Mouse (Mus musculus) midbrain, embryonic 14.5 days (tissue): ENCODE measurements at regions not wholly inside any gene's neighbourhood (a gene's known extent, or its start where the extent isn't known, plus 50 kb on each side); places are given as distances from the start of the nearest gene placed in this dataset.

Experiments
- ATAC-seq: fragments of 200-750 bp; cut with Nextera tagmentation; 2 replicates; pipeline ENCODE4 v1.8.0; 2017; ENCODE audit warnings: moderate number of reproducible peaks, moderate library complexity; ENCODE audit not compliant: low FRiP score, low TSS enrichment
- DNase-seq: peaks from one replicate; pipeline ENCODE4 v3.0.0-alpha.2; 2015
- H3K27ac ChIP-seq: fragments of 300-500 bp; sonication (generic); replicated peaks from 2 replicates; pipeline ENCODE4 v1.5.1; 2014; ENCODE audit warnings: mild to moderate bottlenecking, low read depth, low read length, moderate library complexity
- H3K27me3 ChIP-seq: fragments of 300-500 bp; sonication (generic); 2 replicates; pipeline ENCODE4 v1.6.1; 2014; ENCODE audit warnings: low read length, control low read depth, mixed read lengths; ENCODE audit not compliant: control insufficient read depth, insufficient read depth
- H3K36me3 ChIP-seq: fragments of 300-500 bp; sonication (generic); 2 replicates; pipeline ENCODE4 v1.6.1; 2014; ENCODE audit warnings: low read length, control low read depth; ENCODE audit not compliant: control insufficient read depth, insufficient read depth
- H3K4me1 ChIP-seq: fragments of 300-500 bp; sonication (generic); 2 replicates; pipeline ENCODE4 v1.6.1; 2014; ENCODE audit warnings: mild to moderate bottlenecking, antibody characterized with exemption, low read length, control low read depth; ENCODE audit not compliant: control insufficient read depth, insufficient read depth
- H3K4me2 ChIP-seq: fragments of 300-500 bp; sonication (generic); 2 replicates; pipeline ENCODE4 v1.6.1; 2014; ENCODE audit warnings: mild to moderate bottlenecking, low read length, moderate library complexity
- H3K4me3 ChIP-seq: fragments of 300-500 bp; sonication (generic); replicated peaks from 2 replicates; pipeline ENCODE4 v1.5.1; 2014; ENCODE audit warnings: low read depth, low read length
- H3K9ac ChIP-seq: fragments of 300-500 bp; sonication (generic); replicated peaks from 2 replicates; pipeline ENCODE4 v1.6.1; 2014; ENCODE audit warnings: mild to moderate bottlenecking, low read length, moderate library complexity
- H3K9me3 ChIP-seq: fragments of 300-500 bp; sonication (generic); 2 replicates; pipeline ENCODE4 v1.6.1; 2016; ENCODE audit warnings: low read length, control low read depth, mixed read lengths; ENCODE audit not compliant: control insufficient read depth
- WGBS: fragments of 180-500 bp; shearing (Covaris S2); extraction: QIAGEN DNeasy Blood & Tissue Kit; methylation state at CpG from one replicate; pipeline ENCODE4 v1.1.7; 2014; 5-methylcytosine and 5-hydroxymethylcytosine counted together

DNA sequence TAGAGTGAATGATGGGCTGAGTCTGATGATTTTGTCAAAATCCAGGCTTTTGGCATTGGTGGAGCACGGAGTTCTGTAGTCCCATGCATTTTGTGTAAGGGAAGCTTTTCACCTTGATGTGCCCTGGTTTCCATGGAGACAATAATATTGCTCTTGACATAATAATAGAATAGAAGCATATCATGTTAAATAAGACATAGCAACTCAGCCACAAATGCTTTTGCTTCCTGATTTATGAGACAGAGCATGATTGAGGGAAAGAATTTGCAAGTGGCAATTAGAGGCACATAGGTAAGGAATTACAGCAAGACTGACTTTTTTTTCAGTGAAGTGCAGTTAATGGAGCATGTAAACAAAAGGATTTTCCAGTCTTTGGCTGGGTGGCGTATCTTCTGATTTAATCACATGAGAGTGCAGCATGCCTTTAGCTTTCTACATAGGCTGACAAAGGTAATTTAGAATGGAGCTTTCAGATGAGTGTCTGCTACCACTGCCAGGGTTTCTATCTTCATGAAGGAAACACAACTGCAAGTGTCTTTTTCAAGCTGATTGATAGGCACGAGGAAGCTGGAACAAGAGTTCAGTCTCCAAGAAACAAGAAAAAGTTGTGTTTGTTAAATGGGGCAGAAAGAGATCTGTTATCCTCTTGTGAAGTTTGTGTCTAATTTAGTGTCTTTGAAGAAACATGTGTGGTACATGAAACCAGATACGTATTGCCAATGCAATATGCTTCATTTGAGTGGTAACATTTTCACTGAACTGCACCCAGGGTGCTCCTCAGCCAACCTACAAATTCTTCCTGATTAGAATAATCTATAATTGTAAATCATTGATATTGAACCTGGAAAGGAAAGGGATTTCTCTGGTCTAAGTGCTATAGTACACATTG lies 1913.2 kb downstream of the 9330182O14Rik start:
- Histone ChIP-seq H3K9me3 (no peaks in the 10 kb centered on the region), H3K4me1 (no peaks in the 10 kb centered on the region), H3K4me3 (no peak overlapping the region), H3K27me3 (no peaks in the 10 kb centered on the region), H3K9ac (no peak overlapping the region), H3K27ac (no peak overlapping the region), H3K36me3 (no peaks in the 10 kb centered on the region), H3K4me2 (no peak overlapping the region)
- ATAC-seq (no peak), DNase-seq (peak; percentile 16)
- 62% methylated on average over 4 of the region's 4 CpGs for WGBS

DNA sequence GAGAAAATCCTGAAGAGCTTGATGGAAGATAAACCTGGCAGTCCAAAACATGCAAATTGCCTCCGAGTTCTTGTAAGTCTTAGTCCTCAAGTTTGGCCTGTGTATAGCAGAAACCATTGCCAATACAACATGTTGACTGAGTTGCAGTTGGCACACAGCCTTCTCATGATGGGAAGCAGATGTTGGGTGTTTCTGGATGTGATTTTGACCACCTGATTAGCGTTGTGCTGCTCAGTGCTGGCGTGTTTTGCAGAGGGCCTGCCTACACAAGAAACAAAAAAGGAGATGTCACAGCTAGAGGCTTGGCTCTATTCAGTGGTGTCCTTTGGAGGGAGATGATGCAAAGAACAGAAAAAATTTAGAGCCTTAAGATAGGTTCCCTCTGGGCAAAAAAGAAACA lies 1922.6 kb downstream of the 9330182O14Rik start:
- Histone ChIP-seq H3K36me3 (no peaks in the 10 kb centered on the region), H3K4me3 (no peak overlapping the region), H3K4me2 (no peak overlapping the region), H3K27me3 (no peaks in the 10 kb centered on the region), H3K9me3 (no peaks in the 10 kb centered on the region), H3K9ac (no peak overlapping the region), H3K27ac (no peak overlapping the region), H3K4me1 (no peaks in the 10 kb centered on the region)
- 76% methylated on average over 3 of the region's 3 CpGs for WGBS
- ATAC-seq = no peak
- DNase-seq = no peak

DNA sequence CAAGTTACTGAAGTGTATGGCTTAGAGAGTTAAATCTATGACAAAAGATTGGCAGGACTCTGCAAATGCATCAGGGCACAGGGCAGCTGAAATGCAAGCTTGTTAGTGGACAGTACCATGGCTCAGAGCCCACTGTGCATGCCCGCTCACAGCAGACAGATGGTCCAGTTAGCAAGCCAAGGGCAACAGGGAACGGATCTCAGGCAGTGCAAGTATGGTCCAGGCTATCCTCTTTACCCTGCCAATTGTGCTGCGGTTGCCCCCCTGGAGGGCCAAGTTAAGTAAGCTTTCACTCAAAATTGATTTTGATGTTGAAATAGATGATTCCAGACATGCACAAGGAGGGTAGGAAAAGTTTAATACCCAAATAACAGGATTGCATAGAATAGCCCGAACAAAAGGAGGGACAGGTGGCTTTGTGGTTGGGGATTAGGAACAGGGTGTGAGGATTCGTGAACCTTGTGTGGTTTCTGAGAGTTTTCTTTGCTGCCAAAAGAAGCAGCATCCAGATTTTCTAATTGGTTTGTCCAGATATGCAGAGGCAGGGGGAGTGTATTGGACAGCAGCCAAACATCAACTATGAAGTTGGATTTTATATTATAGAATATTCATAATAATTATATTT lies 1934.2 kb downstream of the 9330182O14Rik start:
- Histone ChIP-seq H3K4me2 (no peak overlapping the region), H3K9me3 (no peaks in the 10 kb centered on the region), H3K4me1 (no peaks in the 10 kb centered on the region), H3K4me3 (no peak overlapping the region), H3K9ac (no peak overlapping the region), H3K36me3 (no peaks in the 10 kb centered on the region), H3K27ac (no peak overlapping the region), H3K27me3 (no peaks in the 10 kb centered on the region)
- 18% methylated on average over 5 of the region's 5 CpGs for WGBS
- ATAC-seq (peak; percentile 76; the same call in 1 of the 2 replicates), DNase-seq (peak; percentile 49)

DNA sequence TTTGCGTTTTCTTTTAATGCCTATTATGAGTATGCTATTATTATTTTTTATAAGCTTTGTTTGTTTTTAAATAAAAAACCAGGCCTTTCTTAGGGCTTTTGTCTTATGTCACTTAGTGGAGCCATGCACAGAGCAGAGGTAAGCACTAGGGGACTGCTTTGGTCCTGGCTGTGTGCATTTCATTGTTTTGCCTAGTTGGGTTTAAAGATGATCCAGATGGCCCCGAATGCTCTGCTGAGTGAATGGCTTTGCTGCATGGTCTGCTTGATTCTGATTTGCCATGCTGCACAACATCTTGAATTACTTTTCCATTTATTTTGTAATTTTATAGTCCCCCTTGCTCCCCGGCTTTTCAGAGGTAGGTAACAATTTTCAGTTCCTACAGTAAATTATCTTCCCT lies 1934.9 kb downstream of the 9330182O14Rik start:
- no peaks in the 10 kb centered on the region for H3K9me3 ChIP-seq
- H3K36me3 ChIP-seq = no peaks in the 10 kb centered on the region
- no peak overlapping the region for H3K27ac ChIP-seq
- no peak overlapping the region for H3K4me3 ChIP-seq
- no peak overlapping the region for H3K9ac ChIP-seq
- no peaks in the 10 kb centered on the region for H3K4me1 ChIP-seq
- WGBS = 62% methylated on average over 3 of the region's 3 CpGs
- DNase-seq (peak; percentile 15), ATAC-seq (no peak)
- H3K4me2 ChIP-seq = no peak overlapping the region
- no peaks in the 10 kb centered on the region for H3K27me3 ChIP-seq

DNA sequence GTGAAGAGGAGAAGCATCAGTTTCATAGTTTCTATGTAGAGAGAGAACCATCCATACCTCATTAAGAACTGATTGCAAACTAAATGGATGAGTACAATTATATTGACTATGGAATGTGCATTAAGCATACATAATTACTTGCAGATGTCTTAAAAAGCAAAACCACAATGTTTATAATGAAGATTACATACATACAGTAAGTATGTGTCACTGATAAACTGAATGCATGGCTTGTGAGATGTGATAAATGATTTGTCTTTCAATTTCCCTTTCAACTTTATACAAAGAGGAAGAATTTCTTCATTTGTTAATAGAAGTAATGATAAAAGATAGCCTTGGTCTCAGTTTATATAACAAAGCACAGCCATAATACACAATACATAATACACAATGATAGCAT lies 1939.3 kb downstream of the 9330182O14Rik start:
- Histone ChIP-seq H3K36me3 (no peaks in the 10 kb centered on the region), H3K27ac (no peak overlapping the region), H3K4me2 (no peak overlapping the region), H3K9ac (no peak overlapping the region), H3K4me3 (no peak overlapping the region), H3K9me3 (no peaks in the 10 kb centered on the region), H3K4me1 (no peaks in the 10 kb centered on the region), H3K27me3 (no peaks in the 10 kb centered on the region)
- ATAC-seq (no peak), DNase-seq (no peak)

DNA sequence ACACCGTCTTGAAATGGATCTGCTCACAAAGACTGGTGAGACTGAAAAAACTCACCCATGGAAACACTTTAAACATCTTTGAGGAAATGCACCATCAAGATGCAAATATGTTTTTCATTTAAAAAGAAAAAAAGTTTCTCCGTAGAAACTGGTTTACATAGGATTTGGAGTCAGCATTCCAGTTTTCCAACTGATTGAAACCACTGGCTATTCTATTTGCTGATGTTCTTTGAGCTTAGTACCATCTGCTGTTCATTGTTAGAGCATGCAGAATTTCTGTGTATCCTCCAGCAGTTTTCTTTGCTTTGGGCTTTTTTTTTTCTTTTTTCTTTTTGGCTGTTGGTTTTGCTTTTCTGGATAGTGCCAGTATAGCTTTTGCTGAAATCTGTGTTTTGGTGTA lies 1948.3 kb downstream of the 9330182O14Rik start:
- Histone ChIP-seq H3K4me3 (no peak overlapping the region), H3K4me2 (no peak overlapping the region), H3K9ac (no peak overlapping the region), H3K36me3 (no peaks in the 10 kb centered on the region), H3K9me3 (no peaks in the 10 kb centered on the region), H3K4me1 (no peaks in the 10 kb centered on the region), H3K27ac (no peak overlapping the region), H3K27me3 (no peaks in the 10 kb centered on the region)
- 86% methylated on average over 2 of the region's 2 CpGs for WGBS
- ATAC-seq (no peak), DNase-seq (no peak)

DNA sequence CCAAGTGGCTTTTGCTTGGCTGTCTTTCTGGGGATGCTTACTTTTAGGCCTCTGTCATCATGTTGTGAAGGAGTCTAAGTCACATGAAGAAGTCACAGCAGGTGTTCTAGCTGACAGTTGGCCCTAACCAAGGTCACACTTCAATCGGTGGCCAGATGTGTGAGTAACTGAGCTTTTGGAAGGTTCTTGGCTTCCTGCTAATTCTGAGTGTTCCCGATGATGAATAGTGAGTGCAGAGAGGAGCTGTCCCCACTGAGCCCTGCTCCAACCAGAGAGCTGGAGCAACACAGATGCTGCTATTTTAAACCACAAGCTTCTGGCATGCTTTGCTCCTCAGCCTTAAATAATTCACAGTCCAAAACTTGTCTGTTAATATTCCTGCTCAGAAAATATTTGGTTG lies 1966.6 kb downstream of the 9330182O14Rik start:
- H3K4me3 ChIP-seq = no peak overlapping the region
- no peaks in the 10 kb centered on the region for H3K9me3 ChIP-seq
- H3K9ac ChIP-seq = no peak overlapping the region
- ATAC-seq (no peak), DNase-seq (no peak)
- no peak overlapping the region for H3K4me2 ChIP-seq
- no peaks in the 10 kb centered on the region for H3K36me3 ChIP-seq
- WGBS = 76% methylated on average over 2 of the region's 2 CpGs
- no peak overlapping the region for H3K27ac ChIP-seq
- no peaks in the 10 kb centered on the region for H3K4me1 ChIP-seq
- no peaks in the 10 kb centered on the region for H3K27me3 ChIP-seq

DNA sequence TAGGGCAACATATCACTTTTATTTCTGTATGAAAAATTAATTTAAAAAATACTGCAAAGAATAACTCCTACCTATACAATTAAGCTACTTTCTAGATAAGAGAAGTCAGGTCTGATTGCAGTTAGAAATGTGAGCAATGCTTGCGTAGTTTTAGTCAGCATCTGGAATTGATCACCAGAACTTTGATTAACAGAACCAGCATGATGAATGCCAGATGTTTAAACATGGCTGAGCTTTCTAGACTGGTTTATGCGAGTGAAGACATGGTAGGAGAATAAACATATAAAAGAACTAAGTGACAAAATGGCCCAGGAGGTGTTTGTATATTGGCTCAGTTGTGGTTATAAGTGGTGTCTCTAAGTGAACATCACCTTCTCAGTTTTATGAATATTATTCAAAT lies 1970.7 kb downstream of the 9330182O14Rik start:
- Histone ChIP-seq H3K4me2 (no peak overlapping the region), H3K9ac (no peak overlapping the region), H3K9me3 (no peaks in the 10 kb centered on the region), H3K27ac (no peak overlapping the region), H3K27me3 (no peaks in the 10 kb centered on the region), H3K36me3 (no peaks in the 10 kb centered on the region), H3K4me1 (no peaks in the 10 kb centered on the region), H3K4me3 (no peak overlapping the region)
- DNase-seq = no peak
- no peak for ATAC-seq
- WGBS = 96% methylated on average over 2 of the region's 2 CpGs

DNA sequence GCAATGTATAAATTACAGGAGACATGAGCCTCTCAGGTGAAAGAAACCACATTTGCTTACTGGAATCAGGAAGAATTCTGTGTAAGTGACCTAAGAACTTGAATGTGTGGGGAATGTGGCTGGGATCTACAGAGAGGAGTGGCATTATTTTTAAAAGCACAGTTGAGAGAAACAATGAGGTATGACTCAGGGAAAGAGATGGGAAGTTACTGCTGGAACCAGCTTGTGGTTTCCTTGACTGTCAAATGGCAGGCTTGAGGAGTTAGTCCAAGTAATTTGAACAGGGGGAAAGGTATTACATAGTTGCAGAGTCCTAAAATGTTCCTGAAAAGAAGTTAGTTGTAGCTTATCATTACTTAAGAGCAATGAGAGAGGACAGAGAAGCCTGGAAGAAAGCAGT lies 1972.9 kb downstream of the 9330182O14Rik start:
- DNase-seq (no peak), ATAC-seq (no peak)
- H3K36me3 ChIP-seq = no peaks in the 10 kb centered on the region
- no peaks in the 10 kb centered on the region for H3K9me3 ChIP-seq
- H3K27me3 ChIP-seq = no peaks in the 10 kb centered on the region
- H3K4me2 ChIP-seq = no peak overlapping the region
- no peaks in the 10 kb centered on the region for H3K4me1 ChIP-seq
- H3K9ac ChIP-seq = no peak overlapping the region
- no peak overlapping the region for H3K4me3 ChIP-seq
- no peak overlapping the region for H3K27ac ChIP-seq
